ENCODE assay signal across 8 mouse cellular contexts in genomic region chr1:195017626-195018025, GRCm38 (mm10).
A peak's percentile ranks its signal among the peaks of the same experiment; 100 is the strongest.
DNase-seq lines count a peak whose midpoint lies in the region; ATAC-seq and TF ChIP-seq lines count a peak whose summit lies in the region.

No protein-coding gene starts in this region.

- no peaks in the 10 kb centered on the region for H3K9me3 ChIP-seq in hindbrain, embryonic 13.5 days
- H3K9me3 ChIP-seq in hindbrain, embryonic 12.5 days (replicated peaks), result no peaks in the 10 kb centered on the region
- no peaks in the 10 kb centered on the region for H3K9me3 ChIP-seq in midbrain, embryonic 14.5 days (ENCODE audit: control insufficient read depth, low read length)
- H3K9me3 ChIP-seq in midbrain, embryonic 10.5 days (replicated peaks), result no peaks in the 10 kb centered on the region

- H3K27me3 ChIP-seq in hindbrain, embryonic 13.5 days, result no peaks in the 10 kb centered on the region
- H3K27me3 ChIP-seq in hindbrain, embryonic 12.5 days, result no peaks in the 10 kb centered on the region
- no peaks in the 10 kb centered on the region for H3K27me3 ChIP-seq in midbrain, embryonic 14.5 days (ENCODE audit: control insufficient read depth, insufficient read depth, low read length)
- no peaks in the 10 kb centered on the region for H3K27me3 ChIP-seq in midbrain, embryonic 10.5 days (ENCODE audit: low read depth, poor library complexity, severe bottlenecking)
- no peaks in the 10 kb centered on the region for H3K27me3 ChIP-seq in small intestine, adult 2 months (ENCODE audit: control insufficient read depth, insufficient read depth, low read length)

- no peak overlapping the region for H3K4me3 ChIP-seq in hindbrain, embryonic 13.5 days
- no peak overlapping the region for H3K4me3 ChIP-seq in hindbrain, embryonic 12.5 days
- H3K4me3 ChIP-seq in midbrain, embryonic 14.5 days (replicated peaks; ENCODE audit: low read depth, low read length), result no peak overlapping the region
- no peak overlapping the region for H3K4me3 ChIP-seq in midbrain, embryonic 10.5 days
- peak overlapping the region; percentile 46 for H3K4me3 ChIP-seq in small intestine, adult 2 months (ENCODE audit: low read depth, low read length)

- TF ChIP-seq POLR2A in small intestine, adult 2 months (IDR thresholded peaks at IDR 0.05; ENCODE audit: low read depth, low read length), result no peak

- peak; percentile 65 for DNase-seq in cerebellum, adult 9-10 months
- no peak for DNase-seq in cerebellum, postnatal 25 days
- no peak for DNase-seq in midbrain, embryonic 14.5 days
- DNase-seq in midbrain, embryonic 10.5 days (ENCODE audit: low spot score), result no peak
- no peak for DNase-seq in ovary, postnatal 10 days (ENCODE audit: low spot score)

- 0 out of 2 replicates have a peak overlapping the region, but pooled peaks have one; percentile 1 for H3K27ac ChIP-seq in hindbrain, embryonic 13.5 days
- H3K27ac ChIP-seq in hindbrain, embryonic 12.5 days, result no peak overlapping the region
- no peak overlapping the region for H3K27ac ChIP-seq in midbrain, embryonic 14.5 days (replicated peaks; ENCODE audit: low read depth, low read length)
- no peak overlapping the region for H3K27ac ChIP-seq in midbrain, embryonic 10.5 days (replicated peaks)
- peak overlapping the region; percentile 81 for H3K27ac ChIP-seq in small intestine, adult 2 months (ENCODE audit: insufficient read depth, low read depth, low read length)

- H3K9ac ChIP-seq in hindbrain, embryonic 13.5 days, result no peak overlapping the region
- H3K9ac ChIP-seq in hindbrain, embryonic 12.5 days, result no peak overlapping the region
- H3K9ac ChIP-seq in midbrain, embryonic 14.5 days (replicated peaks; ENCODE audit: low read length), result no peak overlapping the region

- no peak for TF ChIP-seq CTCF in small intestine, adult 2 months (IDR thresholded peaks at IDR 0.05; ENCODE audit: extremely low read depth, insufficient read length, insufficient replicate concordance, low read depth, low read length)

- no peak for ATAC-seq in hindbrain, embryonic 13.5 days (ENCODE audit: low FRiP score)
- ATAC-seq in hindbrain, embryonic 12.5 days (ENCODE audit: low FRiP score), result no peak
- ATAC-seq in midbrain, embryonic 14.5 days (ENCODE audit: low FRiP score, low TSS enrichment), result peak; percentile 9; the same call in 1 of the 2 replicates

- H3K36me3 ChIP-seq in hindbrain, embryonic 13.5 days, result no peaks in the 10 kb centered on the region
- H3K36me3 ChIP-seq in hindbrain, embryonic 12.5 days, result no peaks in the 10 kb centered on the region
- no peaks in the 10 kb centered on the region for H3K36me3 ChIP-seq in midbrain, embryonic 14.5 days (ENCODE audit: control insufficient read depth, insufficient read depth, low read length)
- no peaks in the 10 kb centered on the region for H3K36me3 ChIP-seq in midbrain, embryonic 10.5 days
- peaks cover 5% of the 10 kb centered on the region; the same call in 1 of the 2 replicates for H3K36me3 ChIP-seq in small intestine, adult 2 months (ENCODE audit: control insufficient read depth, insufficient read depth, low read length)

- no peak overlapping the region for H3K4me2 ChIP-seq in hindbrain, embryonic 13.5 days
- H3K4me2 ChIP-seq in hindbrain, embryonic 12.5 days (replicated peaks), result no peak overlapping the region
- H3K4me2 ChIP-seq in midbrain, embryonic 14.5 days (ENCODE audit: low read length), result no peak overlapping the region

- H3K4me1 ChIP-seq in hindbrain, embryonic 13.5 days (replicated peaks), result peaks cover 5% of the 10 kb centered on the region; the same call in 1 of the 2 replicates
- 0 out of 2 replicates have a peak, but pooled peaks cover 3% of the 10 kb centered on the region for H3K4me1 ChIP-seq in hindbrain, embryonic 12.5 days
- H3K4me1 ChIP-seq in midbrain, embryonic 14.5 days (ENCODE audit: control insufficient read depth, insufficient read depth, low read length), result no peaks in the 10 kb centered on the region
- H3K4me1 ChIP-seq in midbrain, embryonic 10.5 days, result peaks cover 3% of the 10 kb centered on the region; the same call in 1 of the 2 replicates
- peaks cover 10% of the 10 kb centered on the region for H3K4me1 ChIP-seq in small intestine, adult 2 months (ENCODE audit: control insufficient read depth, insufficient read depth, insufficient read length, low read length)

- WGBS in hindbrain, embryonic 13.5 days, result 84% methylated on average over 4 of the region's 4 CpGs
- 86% methylated on average over 4 of the region's 4 CpGs for WGBS in hindbrain, embryonic 12.5 days
- 90% methylated on average over 4 of the region's 4 CpGs for WGBS in midbrain, embryonic 14.5 days
- WGBS in midbrain, embryonic 10.5 days, result 87% methylated on average over 4 of the region's 4 CpGs
- WGBS in small intestine, adult 2 months, result 62% methylated on average over 4 of the region's 4 CpGs

Comparison
In these comparisons a context has a peak if more than half of its experiments do, and no peak if none do; other contexts are left out.
1. H3K27ac ChIP-seq: peak in hindbrain, embryonic 13.5 days (single experiment) and small intestine, adult 2 months (single experiment); none in hindbrain, embryonic 12.5 days (single experiment), midbrain, embryonic 14.5 days (single experiment) and midbrain, embryonic 10.5 days (single experiment).